Mouse (Mus musculus) neural tube, embryonic 11.5 days (tissue): ENCODE measurements around the gene Rtl5. TPM values are rescaled to one million over a fixed set of nuclear protein-coding genes. Genes with fewer than 3 reads are reported as not detected.

ENCODE experiments used
- ATAC-seq: fragments of 200-750 bp; cut with Nextera tagmentation; 2 replicates; pipeline ENCODE4 v1.8.0; 2017; ENCODE audit warnings: moderate number of reproducible peaks, mild to moderate bottlenecking, moderate TSS enrichment, moderate library complexity; ENCODE audit not compliant: insufficient read depth, low FRiP score, low TSS enrichment
- DNase-seq: peaks from one replicate; pipeline ENCODE4 v3.0.0-alpha.2; 2015; ENCODE audit warnings: low spot score
- H3K27ac ChIP-seq: fragments of 300-500 bp; sonication (generic); 2 replicates; pipeline ENCODE4 v1.5.1; 2014; ENCODE audit warnings: low read depth, mild to moderate bottlenecking, low read length
- H3K27me3 ChIP-seq: fragments of 300-500 bp; sonication (generic); 2 replicates; pipeline ENCODE4 v1.6.1; 2014; ENCODE audit warnings: mild to moderate bottlenecking, low read length, mixed read lengths; ENCODE audit not compliant: control insufficient read depth, insufficient read depth
- H3K36me3 ChIP-seq: fragments of 300-500 bp; sonication (generic); 2 replicates; pipeline ENCODE4 v1.6.1; 2014; ENCODE audit warnings: mild to moderate bottlenecking, low read length, moderate library complexity, mixed read lengths; ENCODE audit not compliant: control insufficient read depth, insufficient read depth
- H3K4me1 ChIP-seq: fragments of 300-500 bp; sonication (generic); 2 replicates; pipeline ENCODE4 v1.6.1; 2014; ENCODE audit warnings: low read length, mixed read lengths; ENCODE audit not compliant: control insufficient read depth, insufficient read depth
- H3K4me2 ChIP-seq: fragments of 300-500 bp; sonication (generic); 2 replicates; pipeline ENCODE4 v1.6.1; 2014; ENCODE audit warnings: low read depth, mild to moderate bottlenecking, moderate library complexity
- H3K4me3 ChIP-seq: fragments of 300-500 bp; sonication (generic); 2 replicates; pipeline ENCODE4 v1.5.1; 2014; ENCODE audit warnings: low read depth, low read length
- H3K9ac ChIP-seq: fragments of 300-500 bp; sonication (generic); 2 replicates; pipeline ENCODE4 v1.6.1; 2014; ENCODE audit warnings: mild to moderate bottlenecking, low read length
- H3K9me3 ChIP-seq: fragments of 300-500 bp; sonication (generic); 2 replicates; pipeline ENCODE4 v1.6.1; 2016; ENCODE audit warnings: low read length; ENCODE audit not compliant: control insufficient read depth
- WGBS: fragments of 180-500 bp; shearing (Covaris S2); extraction: QIAGEN DNeasy Blood & Tissue Kit; methylation state at CpG from one replicate; pipeline ENCODE4 v1.1.7; 2014; 5-methylcytosine and 5-hydroxymethylcytosine counted together
- polyA plus RNA-seq: library from polyadenylated mRNA; unstranded; fragments of >200 nt; fragmentation: Nextera tagmentation; extraction: Ambion mirVana; gene quantifications from 2 replicates; pipeline ENCODE4 v1.2.1, GENCODE M21; 2014

The Rtl5 gene
- polyA plus RNA-seq, 1 experiment from 2014 or later = 3.4 TPM

- Histone ChIP-seq H3K27ac (no peak overlapping the region), H3K27me3 (no peaks in the 10 kb centered on the region), H3K4me3 (no peak overlapping the region), H3K4me2 (no peak overlapping the region), H3K9ac (no peak overlapping the region), H3K4me1 (no peaks in the 10 kb centered on the region), H3K9me3 (no peaks in the 10 kb centered on the region), H3K36me3 (no peaks in the 10 kb centered on the region)
- ATAC-seq (no peak), DNase-seq (no peak)
- WGBS = 89% methylated on average over 2 of the region's 2 CpGs
Measured at GRCm38 (mm10) chrX:102033566-102033965, 37.5 kb downstream of the Rtl5 start.

- Histone ChIP-seq H3K9ac (no peak overlapping the region), H3K9me3 (no peaks in the 10 kb centered on the region), H3K36me3 (no peaks in the 10 kb centered on the region), H3K4me2 (no peak overlapping the region), H3K4me3 (no peak overlapping the region), H3K27me3 (no peaks in the 10 kb centered on the region), H3K4me1 (no peaks in the 10 kb centered on the region), H3K27ac (no peak overlapping the region)
- DNase-seq (no peak), ATAC-seq (no peak)
- 66% methylated on average over 8 of the region's 8 CpGs for WGBS
Measured at GRCm38 (mm10) chrX:102032431-102032830, 38.7 kb downstream of the Rtl5 start.

GRCm38 (mm10) chrX:102031851-102032250, 39.3 kb downstream of the Rtl5 start:
- no peak for ATAC-seq
- no peak overlapping the region for H3K27ac ChIP-seq
- 66% methylated on average over 6 of the region's 6 CpGs for WGBS
- no peak overlapping the region for H3K9ac ChIP-seq
- DNase-seq = peak; percentile 36
- H3K4me1 ChIP-seq = no peaks in the 10 kb centered on the region
- H3K27me3 ChIP-seq = no peaks in the 10 kb centered on the region
- no peaks in the 10 kb centered on the region for H3K9me3 ChIP-seq
- no peaks in the 10 kb centered on the region for H3K36me3 ChIP-seq
- H3K4me3 ChIP-seq = no peak overlapping the region
- H3K4me2 ChIP-seq = no peak overlapping the region

DNA sequence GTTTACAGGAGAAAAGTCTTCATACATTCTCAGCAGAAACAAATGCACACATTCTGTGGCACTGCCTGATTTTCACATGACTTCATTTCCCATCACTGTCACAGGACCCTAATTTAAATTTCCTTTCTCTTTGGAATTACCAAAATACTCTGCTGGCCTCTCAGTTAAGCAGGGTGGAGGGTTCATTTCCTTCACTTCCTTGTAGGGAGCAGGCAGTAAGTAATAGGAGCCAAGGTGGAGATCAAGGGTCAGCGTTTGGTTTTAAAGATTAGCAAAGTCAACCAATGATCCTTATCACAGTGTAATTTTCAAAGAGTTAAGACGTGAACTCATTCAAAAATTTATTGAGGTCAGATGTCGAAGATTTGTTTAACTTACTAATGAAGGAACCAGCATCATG, 46.1 kb downstream of the Rtl5 start:
- Histone ChIP-seq H3K4me3 (no peak overlapping the region), H3K9ac (no peak overlapping the region), H3K9me3 (no peaks in the 10 kb centered on the region), H3K4me1 (no peaks in the 10 kb centered on the region), H3K36me3 (no peaks in the 10 kb centered on the region), H3K27me3 (peaks cover 2% of the 10 kb centered on the region; the same call in 1 of the 2 replicates), H3K4me2 (no peak overlapping the region), H3K27ac (no peak overlapping the region)
- 82% methylated on average over 3 of the region's 3 CpGs for WGBS
- DNase-seq (no peak), ATAC-seq (no peak)

DNA sequence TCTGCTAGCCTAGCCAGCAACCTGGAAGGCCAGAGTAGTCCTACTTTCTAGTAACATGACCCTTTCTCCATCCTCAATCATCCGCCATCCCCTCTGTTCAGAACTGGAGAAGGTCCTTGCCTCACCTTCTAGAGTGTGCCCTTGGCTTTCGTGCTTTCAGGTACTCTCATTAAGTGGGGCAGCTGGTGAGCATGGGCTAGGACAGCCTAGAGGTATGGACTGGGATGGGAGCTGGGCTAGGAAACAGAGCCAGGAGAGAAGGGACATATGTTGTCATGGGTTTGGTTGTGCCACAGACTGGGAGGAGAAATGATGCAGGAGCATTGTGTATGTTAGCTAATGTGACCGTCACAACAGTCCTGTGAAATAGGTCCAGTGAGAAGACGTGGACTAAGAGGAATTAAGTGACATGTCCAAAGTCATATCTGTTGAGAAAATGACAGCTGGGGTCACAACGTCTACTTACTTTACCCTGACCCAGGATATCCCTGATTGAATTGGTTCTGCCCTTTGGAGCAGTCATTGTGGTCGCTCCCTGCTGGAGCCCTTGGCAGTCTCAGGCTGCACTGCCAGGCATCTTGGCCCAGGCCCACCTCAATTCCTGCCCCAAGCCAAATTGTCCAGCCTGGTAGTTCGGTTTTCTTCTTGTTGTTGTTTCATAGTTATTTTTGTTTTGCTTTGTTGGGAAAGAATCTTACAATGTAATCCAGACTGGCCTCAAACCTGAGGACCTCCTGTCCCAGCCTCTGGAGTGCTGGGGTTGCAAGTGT, 51.4 kb downstream of the Rtl5 start:
- 90% methylated on average over 7 of the region's 7 CpGs for WGBS
- no peak for ATAC-seq
- Histone ChIP-seq H3K27ac (no peak overlapping the region), H3K9ac (no peak overlapping the region), H3K4me2 (no peak overlapping the region), H3K4me3 (no peak overlapping the region), H3K4me1 (no peaks in the 10 kb centered on the region), H3K27me3 (peaks cover 6% of the 10 kb centered on the region; the same call in 1 of the 2 replicates), H3K36me3 (no peaks in the 10 kb centered on the region), H3K9me3 (no peaks in the 10 kb centered on the region)
- DNase-seq = no peak

DNA sequence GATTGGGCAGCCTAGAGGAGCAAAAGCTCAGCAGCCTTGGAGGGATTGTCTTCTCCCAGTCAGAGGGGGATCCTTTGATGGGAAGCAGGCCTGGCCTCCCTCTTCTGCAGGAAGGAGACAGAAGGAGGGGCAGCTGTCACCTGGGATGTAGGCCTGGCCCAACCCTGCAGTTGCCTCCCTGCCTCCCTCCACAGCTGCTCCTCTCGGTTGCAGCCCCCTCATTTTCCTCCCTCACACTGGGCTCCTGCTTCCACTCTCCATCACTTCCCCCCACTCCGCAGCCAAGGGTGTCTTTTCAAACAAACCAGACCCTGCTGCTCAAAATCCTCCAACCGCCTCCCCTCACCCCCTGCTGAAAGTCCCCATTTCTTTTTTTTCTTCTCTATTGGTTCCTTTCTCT, 52.2 kb downstream of the Rtl5 start:
- ATAC-seq (no peak), DNase-seq (no peak)
- Histone ChIP-seq H3K36me3 (no peaks in the 10 kb centered on the region), H3K9ac (no peak overlapping the region), H3K4me1 (no peaks in the 10 kb centered on the region), H3K27me3 (peaks cover 6% of the 10 kb centered on the region; the same call in 1 of the 2 replicates), H3K4me3 (no peak overlapping the region), H3K4me2 (no peak overlapping the region), H3K9me3 (no peaks in the 10 kb centered on the region), H3K27ac (no peak overlapping the region)
- WGBS = 37% methylated on average over 3 of the region's 3 CpGs

DNA sequence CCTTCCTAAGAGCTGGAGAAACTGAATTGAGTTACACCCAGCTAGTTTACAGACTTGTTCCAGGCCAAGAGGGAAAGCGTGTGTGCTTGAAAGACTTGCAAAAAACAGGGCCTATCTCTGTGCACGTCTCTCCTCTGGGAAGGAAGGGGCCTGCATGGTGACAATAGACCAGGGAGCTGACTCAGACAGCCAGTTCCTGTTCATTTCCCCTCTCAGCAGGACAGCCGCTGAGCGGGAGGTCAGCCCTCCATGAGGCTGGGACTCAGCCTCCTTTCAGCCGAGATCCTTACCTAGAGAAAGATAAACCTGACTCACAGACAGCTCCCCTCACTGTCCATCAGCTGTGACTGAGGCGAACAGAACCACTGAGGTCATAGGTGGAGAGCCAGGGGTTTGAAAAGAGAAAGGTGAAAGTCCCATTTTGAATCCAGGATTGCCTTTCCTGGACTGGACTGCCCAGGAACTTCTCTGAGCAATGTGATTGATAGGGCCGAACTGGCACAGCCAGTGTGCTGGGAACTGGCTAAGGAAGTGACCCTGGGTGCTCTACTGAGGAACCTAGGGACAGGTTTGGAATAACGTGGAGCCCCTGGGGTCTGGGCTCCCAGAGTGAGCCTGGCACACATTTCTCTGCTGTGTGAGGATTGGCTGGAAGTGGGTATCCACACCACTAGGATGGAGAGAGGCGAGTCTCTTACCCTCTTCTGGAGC, 53.7 kb downstream of the Rtl5 start:
- no peak overlapping the region for H3K9ac ChIP-seq
- H3K27me3 ChIP-seq = peaks cover 8% of the 10 kb centered on the region
- H3K9me3 ChIP-seq = no peaks in the 10 kb centered on the region
- H3K36me3 ChIP-seq = no peaks in the 10 kb centered on the region
- no peaks in the 10 kb centered on the region for H3K4me1 ChIP-seq
- 44% methylated on average over 9 of the region's 9 CpGs for WGBS
- ATAC-seq = no peak
- no peak overlapping the region for H3K27ac ChIP-seq
- no peak overlapping the region for H3K4me3 ChIP-seq
- no peak for DNase-seq
- H3K4me2 ChIP-seq = no peak overlapping the region
